Mouse (Mus musculus) intestine, embryonic 16.5 days (tissue): Measurements from ENCODE around the gene Dguok. TPM values are rescaled to one million over a fixed set of nuclear protein-coding genes. Genes with fewer than 3 reads are reported as not detected.
A peak's percentile ranks its signal among the peaks of the same experiment; 100 is the strongest.

ENCODE experiments used
- ATAC-seq: fragments of 200-750 bp; cut with Nextera tagmentation; 2 replicates; pipeline ENCODE4 v1.8.0; 2017; ENCODE audit warnings: moderate TSS enrichment, moderate library complexity
- H3K27ac ChIP-seq: fragments of 300-500 bp; sonication (generic); 2 replicates; pipeline ENCODE4 v1.5.1; 2014; ENCODE audit warnings: mild to moderate bottlenecking, low read length
- H3K27me3 ChIP-seq: fragments of 300-500 bp; sonication (generic); replicated peaks from 2 replicates; pipeline ENCODE4 v1.6.1; 2014; ENCODE audit warnings: low read length, control low read depth, mixed read lengths; ENCODE audit not compliant: control insufficient read depth, insufficient read depth
- H3K36me3 ChIP-seq: fragments of 300-500 bp; sonication (generic); 2 replicates; pipeline ENCODE4 v1.6.1; 2014; ENCODE audit warnings: low read length, control low read depth; ENCODE audit not compliant: control insufficient read depth, insufficient read depth
- H3K4me1 ChIP-seq: fragments of 300-500 bp; sonication (generic); 2 replicates; pipeline ENCODE4 v1.6.1; 2014; ENCODE audit warnings: low read length, control low read depth, mixed read lengths; ENCODE audit not compliant: control insufficient read depth, insufficient read depth
- H3K4me2 ChIP-seq: fragments of 300-500 bp; sonication (generic); 2 replicates; pipeline ENCODE4 v1.6.1; 2014; ENCODE audit warnings: low read depth, low read length, control low read depth
- H3K4me3 ChIP-seq: fragments of 300-500 bp; sonication (generic); 2 replicates; pipeline ENCODE4 v1.5.1; 2014; ENCODE audit warnings: mild to moderate bottlenecking, low read length
- H3K9ac ChIP-seq: fragments of 300-500 bp; sonication (generic); 2 replicates; pipeline ENCODE4 v1.6.1; 2014; ENCODE audit warnings: low read depth, low read length
- H3K9me3 ChIP-seq: fragments of 300-500 bp; sonication (generic); 2 replicates; pipeline ENCODE4 v1.6.1; 2016; ENCODE audit warnings: low read length, control low read depth; ENCODE audit not compliant: control insufficient read depth
- WGBS: fragments of 180-500 bp; shearing (Covaris S2); extraction: QIAGEN DNeasy Blood & Tissue Kit; methylation state at CpG from one replicate; pipeline ENCODE4 v1.1.7; 2014; 5-methylcytosine and 5-hydroxymethylcytosine counted together
- polyA plus RNA-seq: library from polyadenylated mRNA; unstranded; fragments of >200 nt; fragmentation: Nextera tagmentation; extraction: Ambion mirVana; gene quantifications from 2 replicates; pipeline ENCODE4 v1.2.1, GENCODE M21; 2015

Dguok gene
- polyA plus RNA-seq, 1 experiment from 2014 or later = 72.4 TPM

GRCm38 (mm10) chr6:83475431-83475830, 31.3 kb downstream of the Dguok start:
- Histone ChIP-seq H3K9ac (no peak overlapping the region), H3K4me1 (no peaks in the 10 kb centered on the region), H3K27me3 (no peaks in the 10 kb centered on the region), H3K27ac (no peak overlapping the region), H3K9me3 (no peaks in the 10 kb centered on the region), H3K36me3 (peaks cover 4% of the 10 kb centered on the region), H3K4me3 (no peak overlapping the region), H3K4me2 (no peak overlapping the region)
- WGBS = 71% methylated on average over 7 of the region's 7 CpGs
- ATAC-seq = no peak

- ATAC-seq = no peak
- Histone ChIP-seq H3K4me2 (no peak overlapping the region), H3K9me3 (no peaks in the 10 kb centered on the region), H3K27ac (no peak overlapping the region), H3K4me1 (no peaks in the 10 kb centered on the region), H3K36me3 (no peaks in the 10 kb centered on the region), H3K27me3 (no peaks in the 10 kb centered on the region), H3K4me3 (no peak overlapping the region), H3K9ac (no peak overlapping the region)
- 76% methylated on average over 9 of the region's 9 CpGs for WGBS
Measured at GRCm38 (mm10) chr6:83473240-83473639, 33.5 kb downstream of the Dguok start.

GRCm38 (mm10) chr6:83471739-83472138, 35.0 kb downstream of the Dguok start:
- 84% methylated on average over 7 of the region's 7 CpGs for WGBS

GRCm38 (mm10) chr6:83464011-83464410, 42.8 kb downstream of the Dguok start:
- Histone ChIP-seq H3K36me3 (no peaks in the 10 kb centered on the region), H3K4me3 (no peak overlapping the region), H3K27me3 (no peaks in the 10 kb centered on the region), H3K9ac (no peak overlapping the region), H3K4me2 (no peak overlapping the region), H3K4me1 (peaks cover 15% of the 10 kb centered on the region), H3K9me3 (no peaks in the 10 kb centered on the region), H3K27ac (no peak overlapping the region)
- no peak for ATAC-seq

More at GRCm38 (mm10) chr6:83471739-83472138, 35.0 kb downstream of the Dguok start:
- H3K27me3 ChIP-seq = no peaks in the 10 kb centered on the region
- H3K4me1 ChIP-seq = no peaks in the 10 kb centered on the region
- ATAC-seq = no peak
- no peak overlapping the region for H3K4me2 ChIP-seq
- H3K36me3 ChIP-seq = no peaks in the 10 kb centered on the region
- no peak overlapping the region for H3K27ac ChIP-seq
- no peaks in the 10 kb centered on the region for H3K9me3 ChIP-seq
- H3K9ac ChIP-seq = no peak overlapping the region
- no peak overlapping the region for H3K4me3 ChIP-seq

GRCm38 (mm10) chr6:83459034-83459644, 47.6 kb downstream of the Dguok start, which contains the start of gene Tet3:
TSS of gene Tet3 (minus strand) at chr6:83459084.
- no peaks in the 10 kb centered on the region for H3K9me3 ChIP-seq
- H3K9ac ChIP-seq = no peak within 1 kb of the TSS
- H3K4me3 ChIP-seq = no peak within 1 kb of the TSS
- H3K27ac ChIP-seq = no peak within 1 kb of the TSS
- H3K4me2 ChIP-seq = no peak within 1 kb of the TSS
- no peak for ATAC-seq
- peaks cover 31% of the 10 kb centered on the region for H3K4me1 ChIP-seq
- H3K36me3 ChIP-seq = no peaks in the 10 kb centered on the region
- no peaks in the 10 kb centered on the region for H3K27me3 ChIP-seq
- 56% methylated on average over 4 of the region's 4 CpGs for WGBS

GRCm38 (mm10) chr6:83456984-83457810, 49.6 kb downstream of the Dguok start:
- H3K9ac ChIP-seq = peak overlapping the region; percentile 94
- peak; percentile 57 for ATAC-seq
- no peaks in the 10 kb centered on the region for H3K9me3 ChIP-seq
- 7% methylated on average over 33 of the region's 33 CpGs for WGBS
- H3K27ac ChIP-seq = peak overlapping the region; percentile 96
- peak overlapping the region; percentile 93 for H3K4me2 ChIP-seq
- H3K4me3 ChIP-seq = peak overlapping the region; percentile 81
- no peaks in the 10 kb centered on the region for H3K36me3 ChIP-seq
- H3K4me1 ChIP-seq = peaks cover 49% of the 10 kb centered on the region
- no peaks in the 10 kb centered on the region for H3K27me3 ChIP-seq

- peak overlapping the region; percentile 96 for H3K27ac ChIP-seq
- ATAC-seq = peak; percentile 85
- H3K4me1 ChIP-seq = peaks cover 57% of the 10 kb centered on the region
- peak overlapping the region; percentile 93 for H3K4me2 ChIP-seq
- peak overlapping the region; percentile 94 for H3K9ac ChIP-seq
- no peaks in the 10 kb centered on the region for H3K36me3 ChIP-seq
- WGBS = under 1% methylated on average over 57 of the region's 105 CpGs
- H3K9me3 ChIP-seq = no peaks in the 10 kb centered on the region
- H3K4me3 ChIP-seq = peak overlapping the region; percentile 81
- no peaks in the 10 kb centered on the region for H3K27me3 ChIP-seq
Measured at GRCm38 (mm10) chr6:83456131-83456983, 50.4 kb downstream of the Dguok start.

- peak; percentile 19 for ATAC-seq
- peak overlapping the region; percentile 93 for H3K4me2 ChIP-seq
- no peaks in the 10 kb centered on the region for H3K9me3 ChIP-seq
- H3K9ac ChIP-seq = peak overlapping the region; percentile 94
- no peaks in the 10 kb centered on the region for H3K27me3 ChIP-seq
- H3K4me1 ChIP-seq = peaks cover 64% of the 10 kb centered on the region
- peak overlapping the region; percentile 96 for H3K27ac ChIP-seq
- under 1% methylated on average over 24 of the region's 41 CpGs for WGBS
- H3K4me3 ChIP-seq = peak overlapping the region; percentile 81
- H3K36me3 ChIP-seq = no peaks in the 10 kb centered on the region
Measured at GRCm38 (mm10) chr6:83455328-83456130, 51.2 kb downstream of the Dguok start.
